Mouse (Mus musculus) spleen, adult 2 months (tissue): Measurements from ENCODE around the gene Rbms2. TPM values are rescaled to one million over a fixed set of nuclear protein-coding genes. Genes with fewer than 3 reads are reported as not detected.

ENCODE experiments used
- DNase-seq, 2 experiments: peaks; one replicate each; pipeline versions ENCODE4 v3.0.0 to v3.0.0-alpha.2; 2012 to 2021; ENCODE audit warnings: low spot score in 2 of 2, low read depth in 1 of 2
- H3K27ac ChIP-seq: fragments of 200-500 bp; 2 replicates; pipeline ENCODE4 v1.5.1; 2012; ENCODE audit warnings: low read length, inconsistent platforms; ENCODE audit not compliant: insufficient read depth
- H3K27me3 ChIP-seq: fragments of 200-500 bp; 2 replicates; pipeline ENCODE4 v1.6.1; 2012; ENCODE audit warnings: mild to moderate bottlenecking, moderate library complexity, low read length, inconsistent platforms; ENCODE audit not compliant: control insufficient read depth, insufficient read depth
- H3K36me3 ChIP-seq: fragments of 200-500 bp; 2 replicates; pipeline ENCODE4 v1.6.1; 2012; ENCODE audit warnings: mild to moderate bottlenecking, low read length, inconsistent platforms; ENCODE audit not compliant: control insufficient read depth, insufficient read depth
- H3K4me1 ChIP-seq: fragments of 200-500 bp; 2 replicates; pipeline ENCODE4 v1.6.1; 2011; ENCODE audit warnings: inconsistent platforms; ENCODE audit not compliant: control insufficient read depth, insufficient read depth, insufficient read length
- H3K4me3 ChIP-seq: fragments of 200-500 bp; 2 replicates; pipeline ENCODE4 v1.5.1; 2011; ENCODE audit warnings: mild to moderate bottlenecking, inconsistent platforms; ENCODE audit not compliant: insufficient read depth, insufficient read length; ENCODE audit errors: extremely low read depth
- CTCF ChIP-seq: fragments of 200-500 bp; IDR thresholded peaks from 2 replicates; pipeline ENCODE4 v1.5.1; 2011; ENCODE audit warnings: mild to moderate bottlenecking, inconsistent platforms; ENCODE audit not compliant: insufficient read depth, insufficient read length, insufficient replicate concordance; ENCODE audit errors: extremely low read depth
- POLR2A ChIP-seq: fragments of 200-500 bp; IDR thresholded peaks from 2 replicates; pipeline ENCODE4 v1.6.1; 2011; ENCODE audit warnings: low read depth, low read length, inconsistent platforms
- WGBS: fragments of 180-500 bp; shearing (Covaris S2); methylation state at CpG from one replicate; pipeline ENCODE4 v1.1.7; 2018; 5-methylcytosine and 5-hydroxymethylcytosine counted together
- polyA plus RNA-seq: library from polyadenylated mRNA; depleted of rRNA; stranded (reverse); fragments of >200 nt; gene quantifications from 2 replicates; pipeline ENCODE4 v1.2.3, GENCODE M21; 2012; rRNA removed

The Rbms2 gene
- polyA plus RNA-seq, 1 experiment: 30.0 TPM

DNA sequence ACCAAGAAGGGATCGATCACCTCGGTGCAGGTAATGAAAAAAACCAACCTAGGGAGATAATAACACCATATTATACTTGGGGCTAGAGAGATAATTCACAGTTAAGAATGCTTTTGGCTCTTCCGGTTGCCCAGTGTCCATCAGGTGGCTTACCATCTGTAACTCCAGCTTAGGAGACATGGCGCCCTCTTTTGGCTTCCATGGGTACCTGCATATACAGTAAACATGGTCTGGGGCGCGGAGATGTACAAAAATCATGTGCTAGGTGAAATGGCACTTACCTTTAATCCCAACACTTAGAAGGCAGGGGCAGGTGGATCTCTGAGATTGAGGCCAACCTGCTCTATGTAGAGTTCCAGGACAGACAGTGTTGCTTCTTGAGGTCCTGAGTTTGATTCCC is 93.7 kb downstream of the Rbms2 start:
- DNase-seq: no peak
- Histone ChIP-seq H3K27me3 (no peaks in the 10 kb centered on the region), H3K27ac (no peak overlapping the region), H3K4me1 (0 out of 2 replicates have a peak, but pooled peaks cover 3% of the 10 kb centered on the region), H3K36me3 (peaks cover 44% of the 10 kb centered on the region), H3K4me3 (no peak overlapping the region)
- 73% methylated on average over 6 of the region's 6 CpGs for WGBS
- TF ChIP-seq CTCF (peak; percentile 19; the same call in 1 of the 2 replicates), POLR2A (no peak)

DNA sequence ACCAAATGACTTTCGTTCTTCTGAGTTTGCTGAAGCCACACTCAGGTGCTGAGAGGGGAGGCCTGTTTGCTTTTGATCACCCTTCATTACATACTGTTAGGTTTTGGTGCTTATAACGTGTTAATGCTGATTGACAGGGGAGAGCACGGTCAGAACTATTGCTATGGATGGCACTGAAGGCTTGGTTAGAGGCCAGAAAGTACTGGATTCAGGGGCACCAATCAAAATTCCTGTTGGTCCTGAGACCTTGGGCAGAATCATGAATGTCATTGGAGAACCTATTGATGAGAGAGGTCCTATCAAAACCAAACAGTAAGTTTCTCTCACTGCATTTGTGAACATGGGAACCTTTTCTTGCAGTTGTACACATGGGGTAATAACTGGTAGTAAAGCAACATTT is 95.9 kb downstream of the Rbms2 start:
- no peak for DNase-seq
- WGBS: 3% methylated on average over 3 of the region's 3 CpGs

DNA sequence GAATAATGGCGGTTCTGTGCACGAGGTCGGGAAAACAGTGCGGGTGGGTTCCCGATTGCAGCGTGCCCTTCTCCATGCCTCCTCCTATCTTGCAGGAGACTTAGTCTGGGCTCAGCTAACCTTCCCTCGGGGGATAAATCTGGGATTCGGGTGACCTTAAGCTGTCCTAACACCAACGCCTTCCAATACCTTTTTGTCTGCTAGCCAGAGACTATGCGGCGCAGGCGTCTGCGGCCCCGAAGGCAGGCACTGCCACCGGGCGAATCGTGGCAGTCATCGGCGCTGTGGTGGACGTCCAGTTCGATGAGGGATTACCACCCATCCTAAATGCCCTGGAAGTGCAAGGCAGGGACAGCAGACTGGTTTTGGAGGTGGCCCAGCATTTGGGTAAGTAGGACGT is 96.4 kb downstream of the Rbms2 start:
- Histone ChIP-seq H3K4me3 (peak overlapping the region; percentile 93), H3K27ac (peak overlapping the region; percentile 91), H3K27me3 (no peaks in the 10 kb centered on the region), H3K4me1 (0 out of 2 replicates have a peak, but pooled peaks cover 3% of the 10 kb centered on the region), H3K36me3 (peaks cover 34% of the 10 kb centered on the region)
- no peak for TF ChIP-seq POLR2A
- no peak for TF ChIP-seq CTCF
- WGBS: under 1% methylated on average over 22 of the region's 22 CpGs
- peak in 1 of 2 experiments; percentile 16 for DNase-seq

More for the DNA sequence above, 95.9 kb downstream of the Rbms2 start:
- Histone ChIP-seq H3K4me3 (peak overlapping the region; percentile 93), H3K27ac (no peak overlapping the region), H3K36me3 (peaks cover 37% of the 10 kb centered on the region), H3K4me1 (0 out of 2 replicates have a peak, but pooled peaks cover 3% of the 10 kb centered on the region), H3K27me3 (no peaks in the 10 kb centered on the region)
- TF ChIP-seq CTCF: no peak
- no peak for TF ChIP-seq POLR2A

DNA sequence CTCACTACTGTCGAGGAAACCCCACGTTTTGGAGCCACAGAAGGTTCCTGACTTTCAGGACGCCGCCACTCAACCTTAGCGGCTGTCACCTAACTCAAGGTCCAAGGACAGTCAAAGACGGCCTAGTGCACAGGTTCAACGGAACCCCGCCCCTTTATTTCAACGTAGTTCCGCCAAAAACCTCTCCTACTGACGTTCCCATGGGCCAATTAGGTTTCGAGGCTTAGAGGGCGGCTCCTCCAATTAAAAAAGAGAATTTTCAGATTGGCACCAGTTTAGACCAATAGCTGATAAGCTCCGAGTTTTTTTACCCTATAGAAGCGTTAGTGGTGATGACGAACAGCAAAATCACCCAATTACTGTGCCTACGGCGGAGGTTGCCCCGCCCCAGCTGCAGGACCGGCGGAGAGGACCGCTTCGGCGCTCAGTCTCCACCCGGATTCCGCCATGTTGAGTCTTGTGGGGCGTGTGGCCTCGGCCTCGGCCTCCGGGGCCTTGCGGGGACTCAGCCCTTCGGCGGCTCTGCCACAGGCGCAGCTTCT is 97.1 kb downstream of the Rbms2 start, which contains the start of gene Atp5b:
TSS of gene Atp5b (plus strand) at position 394 of the 542 bp plus-strand sequence.
- under 1% methylated on average over 34 of the region's 34 CpGs for WGBS
- no peaks in the 10 kb centered on the region for H3K27me3 ChIP-seq
- H3K4me3 ChIP-seq: peak within 1 kb of the TSS; percentile 93
- 0 out of 2 replicates have a peak, but pooled peaks cover 3% of the 10 kb centered on the region for H3K4me1 ChIP-seq
- TF ChIP-seq POLR2A (peak; percentile 89), CTCF (no peak)
- peak; percentile 96 to 100 for DNase-seq
- peaks cover 26% of the 10 kb centered on the region for H3K36me3 ChIP-seq
- peak within 1 kb of the TSS; percentile 91 for H3K27ac ChIP-seq

DNA sequence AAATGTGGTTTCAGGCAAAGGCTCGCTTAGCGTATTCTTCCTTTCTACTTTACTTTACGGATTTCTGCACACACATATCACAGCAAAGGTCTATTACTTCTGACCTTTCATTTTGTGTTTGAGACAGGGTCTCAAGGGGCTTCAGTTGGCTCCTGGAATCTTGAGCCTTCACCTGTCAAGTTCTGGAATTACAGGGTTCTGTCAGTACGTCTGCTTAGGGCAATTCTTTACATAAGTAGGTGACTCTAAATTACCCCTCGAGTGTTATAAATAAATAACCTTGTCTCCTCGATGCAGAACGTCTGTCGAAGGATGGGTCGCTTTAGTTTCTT is 97.7 kb downstream of the Rbms2 start:
- H3K4me3 ChIP-seq: peak overlapping the region; percentile 69
- 0 out of 2 replicates have a peak, but pooled peaks cover 3% of the 10 kb centered on the region for H3K4me1 ChIP-seq
- WGBS: 0% methylated on average over 9 of the region's 9 CpGs
- no peak for DNase-seq
- no peak for TF ChIP-seq POLR2A
- peaks cover 22% of the 10 kb centered on the region for H3K36me3 ChIP-seq
- peak overlapping the region; percentile 72 for H3K27ac ChIP-seq
- no peaks in the 10 kb centered on the region for H3K27me3 ChIP-seq

DNA sequence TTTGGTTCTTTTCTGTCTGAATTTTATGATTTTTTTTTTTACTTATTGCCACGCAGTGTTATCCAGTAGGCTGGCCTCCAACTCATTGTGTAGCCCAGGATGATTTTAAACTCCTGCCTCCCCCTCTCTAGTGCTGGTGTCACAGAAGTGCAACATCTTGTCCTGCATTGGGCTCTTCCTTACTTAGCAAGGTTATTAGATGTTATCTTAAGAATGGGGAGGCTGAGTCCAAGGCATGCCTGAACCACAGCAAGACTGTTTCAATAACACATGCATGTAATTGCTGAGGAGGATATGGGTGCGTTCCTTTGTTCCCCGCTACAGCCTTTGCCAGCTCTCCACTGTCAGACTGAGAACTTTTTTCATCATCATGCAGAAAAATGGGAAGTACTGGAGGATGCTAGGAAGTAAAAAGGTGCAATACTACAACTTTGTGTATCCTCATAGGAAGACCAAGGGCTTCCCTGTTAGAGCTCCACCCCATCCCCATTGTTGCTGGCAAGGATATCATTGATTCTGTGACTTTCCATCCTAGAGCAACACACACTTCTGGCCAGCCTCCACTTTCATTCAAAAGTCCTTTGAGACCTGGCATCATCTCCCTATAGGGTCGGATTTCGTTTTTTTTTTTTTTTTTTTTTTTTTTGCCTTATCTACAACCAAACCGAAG is 98.2 kb downstream of the Rbms2 start:
- Histone ChIP-seq H3K4me3 (no peak overlapping the region), H3K36me3 (peaks cover 20% of the 10 kb centered on the region), H3K27me3 (no peaks in the 10 kb centered on the region), H3K4me1 (0 out of 2 replicates have a peak, but pooled peaks cover 3% of the 10 kb centered on the region), H3K27ac (no peak overlapping the region)
- 42% methylated on average over 6 of the region's 6 CpGs for WGBS
- DNase-seq: no peak
- TF ChIP-seq CTCF: no peak
- no peak for TF ChIP-seq POLR2A

Other genes starting within 250 kb of the Rbms2 start
- not detected in 2 replicates for gene Hsd17b6, start 172.7 kb downstream of the Rbms2 start, polyA plus RNA-seq
- 3.9 and 4.2 TPM in 2 replicates for gene Prim1, start 165.1 kb downstream of the Rbms2 start, polyA plus RNA-seq
- 124 and 171 TPM in 2 replicates for gene Naca, start 144.7 kb downstream of the Rbms2 start, polyA plus RNA-seq
- gene Ptges3, start 121.3 kb downstream of the Rbms2 start, polyA plus RNA-seq: 20.2 and 59.3 TPM in 2 replicates
- 803 and 1,529 TPM in 2 replicates for gene Atp5b, start 97.0 kb downstream of the Rbms2 start, polyA plus RNA-seq
- gene Baz2a, start 88.7 kb downstream of the Rbms2 start, polyA plus RNA-seq: 39.0 and 43.3 TPM in 2 replicates
- gene Gls2, start 14.2 kb upstream of the Rbms2 start, polyA plus RNA-seq: 4.7 and 6.6 TPM in 2 replicates
- gene Spryd4, start 31.5 kb upstream of the Rbms2 start, polyA plus RNA-seq: 6.0 and 7.6 TPM in 2 replicates
- gene Mip, start 45.5 kb upstream of the Rbms2 start, polyA plus RNA-seq: 0.08 TPM in 1 of 2 replicates, not detected in the other
- gene Timeless, start 51.8 kb upstream of the Rbms2 start, polyA plus RNA-seq: 4.8 and 6.7 TPM in 2 replicates
- 0.06 and 0.20 TPM in 2 replicates for gene Apon, start 73.8 kb upstream of the Rbms2 start, polyA plus RNA-seq
- 1.0 and 1.4 TPM in 2 replicates for gene Apof, start 88.4 kb upstream of the Rbms2 start, polyA plus RNA-seq
- gene Stat2, start 90.3 kb upstream of the Rbms2 start, polyA plus RNA-seq: 34.6 and 42.1 TPM in 2 replicates
- gene Il23a, start 118.5 kb upstream of the Rbms2 start, polyA plus RNA-seq: not detected in 2 replicates
- gene Pan2, start 123.0 kb upstream of the Rbms2 start, polyA plus RNA-seq: 25.7 and 30.6 TPM in 2 replicates
- 15.9 and 17.2 TPM in 2 replicates for gene Cnpy2, start 142.2 kb upstream of the Rbms2 start, polyA plus RNA-seq
- gene Cs, start 157.4 kb upstream of the Rbms2 start, polyA plus RNA-seq: 70.4 and 89.2 TPM in 2 replicates
- gene Coq10a, start 188.7 kb upstream of the Rbms2 start, polyA plus RNA-seq: 32.1 and 63.8 TPM in 2 replicates
- 31.1 and 36.9 TPM in 2 replicates for gene Ankrd52, start 196.8 kb upstream of the Rbms2 start, polyA plus RNA-seq
- gene Slc39a5, start 220.9 kb upstream of the Rbms2 start, polyA plus RNA-seq: 15.2 and 17.1 TPM in 2 replicates
- gene Nabp2, start 231.2 kb upstream of the Rbms2 start, polyA plus RNA-seq: 19.8 and 21.2 TPM in 2 replicates
- gene Rnf41, start 231.4 kb upstream of the Rbms2 start, polyA plus RNA-seq: 24.1 and 29.4 TPM in 2 replicates